Mouse (Mus musculus) erythroblast, embryonic 14.5 days (primary cell): ENCODE measurements around the gene Tnfaip3. TPM values are rescaled to one million over a fixed set of nuclear protein-coding genes. Genes with fewer than 3 reads are reported as not detected.

Source experiments
- H3K27me3 ChIP-seq: 2 replicates; pipeline ENCODE4 v1.6.1; 2012; ENCODE audit warnings: inconsistent platforms; ENCODE audit not compliant: control insufficient read depth
- H3K36me3 ChIP-seq: 2 replicates; pipeline ENCODE4 v1.6.1; 2012; ENCODE audit warnings: mild to moderate bottlenecking, inconsistent platforms; ENCODE audit not compliant: control insufficient read depth
- H3K4me1 ChIP-seq: 2 replicates; pipeline ENCODE4 v1.6.1; 2012; ENCODE audit warnings: inconsistent platforms; ENCODE audit not compliant: control insufficient read depth
- H3K4me3 ChIP-seq: replicated peaks from 2 replicates; pipeline ENCODE3; 2012; ENCODE audit warnings: moderate library complexity, mild to moderate bottlenecking, inconsistent platforms
- H3K9me3 ChIP-seq: 2 replicates; pipeline ENCODE4 v1.6.1; 2012; ENCODE audit warnings: low read length, inconsistent platforms, mixed read lengths; ENCODE audit not compliant: control insufficient read depth
- GATA1 ChIP-seq: IDR thresholded peaks from 2 replicates; pipeline ENCODE4 v1.6.1; 2012; ENCODE audit warnings: low read length, inconsistent platforms, mixed read lengths
- TAL1 ChIP-seq: IDR thresholded peaks from 3 replicates; pipeline ENCODE4 v1.6.1; 2012; ENCODE audit warnings: low read length, inconsistent platforms, mixed read lengths
- polyA plus RNA-seq: library from polyadenylated mRNA; stranded (reverse); fragments of >175 nt; gene quantifications from 2 replicates; pipeline ENCODE4 v1.2.3, GENCODE M21; 2012

Gene Tnfaip3
- polyA plus RNA-seq, 1 experiment, result 0.15 TPM

DNA sequence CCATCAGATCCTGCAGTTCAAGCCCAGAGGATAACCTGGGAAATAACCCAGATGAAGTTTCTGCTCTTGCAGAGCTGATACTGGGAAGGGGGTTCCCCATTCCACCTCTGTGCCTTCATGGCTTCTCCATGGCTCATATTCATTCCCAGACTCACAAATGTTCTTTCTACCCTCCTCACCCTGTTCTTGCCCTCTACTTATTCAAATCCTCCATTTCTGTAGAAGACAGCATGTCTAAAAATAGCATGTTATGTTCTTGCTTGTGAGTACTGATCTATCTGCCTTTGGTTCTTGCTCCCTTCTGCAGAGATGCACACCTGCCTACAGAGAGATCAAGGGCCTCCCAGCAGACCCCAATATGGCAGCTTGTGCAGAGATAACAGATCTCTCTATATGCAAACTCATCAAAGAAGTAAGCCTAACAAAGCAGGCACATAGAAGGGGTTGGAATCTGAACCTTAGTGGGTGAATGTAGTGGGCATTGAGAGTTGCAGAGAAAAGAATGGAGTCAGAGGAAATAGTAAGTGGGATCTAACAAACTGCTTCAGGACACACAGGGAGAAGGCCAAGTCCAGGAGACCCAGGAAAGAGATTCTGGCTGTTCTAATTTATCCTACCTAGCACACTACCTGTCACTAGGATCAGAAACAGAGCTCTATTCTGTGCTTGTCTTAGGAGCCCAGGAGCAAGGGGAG, 62.3 kb downstream of the Tnfaip3 start:
- Histone ChIP-seq H3K4me3 (no peak overlapping the region), H3K9me3 (no peaks in the 10 kb centered on the region), H3K4me1 (no peaks in the 10 kb centered on the region), H3K27me3 (no peaks in the 10 kb centered on the region), H3K36me3 (no peaks in the 10 kb centered on the region)
- TF ChIP-seq GATA1 (no peak), TAL1 (no peak)

Other genes with a start within 250 kb of the Tnfaip3 start
- not detected in 2 replicates for gene Gm4922, start 228.9 kb downstream of the Tnfaip3 start, polyA plus RNA-seq
- gene Perp, start 170.6 kb downstream of the Tnfaip3 start, polyA plus RNA-seq, result not detected in 2 replicates